Mouse (Mus musculus) heart, embryonic 10.5 days (tissue): ENCODE measurements at regions not wholly inside any gene's neighbourhood (a gene's known extent, or its start where the extent isn't known, plus 50 kb on each side); places are given as distances from the start of the nearest gene placed in this dataset.
A peak's percentile ranks its signal among the peaks of the same experiment; 100 is the strongest.

Source experiments
- DNase-seq: peaks from one replicate; pipeline ENCODE4 v3.0.0-alpha.2; 2017; ENCODE audit warnings: low spot score
- H3K27ac ChIP-seq: fragments of 300-500 bp; sonication (generic); 2 replicates; pipeline ENCODE4 v1.5.1; 2016; ENCODE audit warnings: mild to moderate bottlenecking
- H3K27me3 ChIP-seq: fragments of 300-500 bp; sonication (generic); 2 replicates; pipeline ENCODE4 v1.6.1; 2016; ENCODE audit warnings: mild to moderate bottlenecking; ENCODE audit not compliant: poor library complexity, insufficient read depth, severe bottlenecking
- H3K36me3 ChIP-seq: fragments of 300-500 bp; sonication (generic); 2 replicates; pipeline ENCODE4 v1.6.1; 2016; ENCODE audit warnings: mild to moderate bottlenecking, moderate library complexity
- H3K4me1 ChIP-seq: fragments of 300-500 bp; sonication (generic); 2 replicates; pipeline ENCODE4 v1.6.1; 2016; ENCODE audit warnings: mild to moderate bottlenecking
- H3K4me3 ChIP-seq: fragments of 300-500 bp; sonication (generic); 2 replicates; pipeline ENCODE4 v1.5.1; 2016; ENCODE audit warnings: mild to moderate bottlenecking, moderate library complexity
- H3K9me3 ChIP-seq: fragments of 300-500 bp; sonication (generic); 2 replicates; pipeline ENCODE4 v1.6.1; 2016; ENCODE audit warnings: mild to moderate bottlenecking, moderate library complexity
- WGBS: fragments of 180-500 bp; shearing (Covaris S2); methylation state at CpG from one replicate; pipeline ENCODE4 v1.1.7; 2016; 5-methylcytosine and 5-hydroxymethylcytosine counted together

- H3K9me3 ChIP-seq: no peaks in the 10 kb centered on the region
- no peaks in the 10 kb centered on the region for H3K36me3 ChIP-seq
- peak overlapping the region; percentile 91 for H3K27ac ChIP-seq
- peaks cover 64% of the 10 kb centered on the region for H3K4me1 ChIP-seq
- no peak for DNase-seq
- H3K4me3 ChIP-seq: peak overlapping the region; percentile 15
- WGBS: 6% methylated on average over 11 of the region's 11 CpGs
- H3K27me3 ChIP-seq: no peaks in the 10 kb centered on the region
Observed at GRCm38 (mm10) chr14:76622634-76623291, 66.1 kb upstream of the Serp2 start.

- H3K36me3 ChIP-seq: no peaks in the 10 kb centered on the region
- H3K4me1 ChIP-seq: peaks cover 69% of the 10 kb centered on the region
- H3K27me3 ChIP-seq: no peaks in the 10 kb centered on the region
- no peaks in the 10 kb centered on the region for H3K9me3 ChIP-seq
- no peak overlapping the region for H3K27ac ChIP-seq
- H3K4me3 ChIP-seq: no peak overlapping the region
- no peak for DNase-seq
- WGBS: 89% methylated on average over 7 of the region's 7 CpGs
Observed at GRCm38 (mm10) chr14:76619038-76619409, 62.3 kb upstream of the Serp2 start.

- H3K27me3 ChIP-seq: no peaks in the 10 kb centered on the region
- H3K36me3 ChIP-seq: no peaks in the 10 kb centered on the region
- H3K4me3 ChIP-seq: no peak overlapping the region
- 74% methylated on average over 14 of the region's 14 CpGs for WGBS
- no peaks in the 10 kb centered on the region for H3K9me3 ChIP-seq
- H3K4me1 ChIP-seq: peaks cover 63% of the 10 kb centered on the region
- no peak for DNase-seq
- no peak overlapping the region for H3K27ac ChIP-seq
Observed at GRCm38 (mm10) chr14:76618331-76619037, 61.8 kb upstream of the Serp2 start.

GRCm38 (mm10) chr14:76617889-76618288 lies 61.2 kb upstream of the Serp2 start:
- Histone ChIP-seq H3K9me3 (no peaks in the 10 kb centered on the region), H3K36me3 (no peaks in the 10 kb centered on the region), H3K27me3 (no peaks in the 10 kb centered on the region), H3K4me3 (no peak overlapping the region), H3K27ac (no peak overlapping the region), H3K4me1 (peaks cover 57% of the 10 kb centered on the region)
- no peak for DNase-seq
- WGBS: 89% methylated on average over 1 of the region's 1 CpGs

- H3K27ac ChIP-seq: no peak overlapping the region
- 76% methylated on average over 11 of the region's 11 CpGs for WGBS
- H3K9me3 ChIP-seq: no peaks in the 10 kb centered on the region
- peaks cover 53% of the 10 kb centered on the region for H3K4me1 ChIP-seq
- no peaks in the 10 kb centered on the region for H3K27me3 ChIP-seq
- no peaks in the 10 kb centered on the region for H3K36me3 ChIP-seq
- DNase-seq: no peak
- H3K4me3 ChIP-seq: no peak overlapping the region
Observed at GRCm38 (mm10) chr14:76617447-76617846, 60.8 kb upstream of the Serp2 start.

DNA sequence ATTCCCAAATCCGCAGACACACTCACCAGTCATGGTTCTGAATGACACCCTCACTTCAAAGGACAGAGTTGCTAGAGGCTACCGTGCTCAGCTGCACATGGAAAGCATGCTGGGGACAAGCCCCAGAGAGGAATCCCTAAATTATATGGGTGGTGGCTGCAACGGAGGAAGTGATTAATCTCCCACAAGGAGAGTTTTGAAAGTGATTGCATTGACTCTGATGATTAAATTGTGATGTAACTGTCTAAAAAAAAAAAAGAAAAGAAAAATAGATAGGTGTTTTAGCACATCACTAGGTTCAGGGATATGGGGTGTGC lies 59.6 kb upstream of the Serp2 start:
- Histone ChIP-seq H3K4me3 (no peak overlapping the region), H3K27me3 (no peaks in the 10 kb centered on the region), H3K27ac (peak overlapping the region; percentile 26; the same call in 1 of the 2 replicates), H3K9me3 (no peaks in the 10 kb centered on the region), H3K36me3 (no peaks in the 10 kb centered on the region), H3K4me1 (peaks cover 48% of the 10 kb centered on the region)
- no peak for DNase-seq
- 44% methylated on average over 3 of the region's 3 CpGs for WGBS

DNA sequence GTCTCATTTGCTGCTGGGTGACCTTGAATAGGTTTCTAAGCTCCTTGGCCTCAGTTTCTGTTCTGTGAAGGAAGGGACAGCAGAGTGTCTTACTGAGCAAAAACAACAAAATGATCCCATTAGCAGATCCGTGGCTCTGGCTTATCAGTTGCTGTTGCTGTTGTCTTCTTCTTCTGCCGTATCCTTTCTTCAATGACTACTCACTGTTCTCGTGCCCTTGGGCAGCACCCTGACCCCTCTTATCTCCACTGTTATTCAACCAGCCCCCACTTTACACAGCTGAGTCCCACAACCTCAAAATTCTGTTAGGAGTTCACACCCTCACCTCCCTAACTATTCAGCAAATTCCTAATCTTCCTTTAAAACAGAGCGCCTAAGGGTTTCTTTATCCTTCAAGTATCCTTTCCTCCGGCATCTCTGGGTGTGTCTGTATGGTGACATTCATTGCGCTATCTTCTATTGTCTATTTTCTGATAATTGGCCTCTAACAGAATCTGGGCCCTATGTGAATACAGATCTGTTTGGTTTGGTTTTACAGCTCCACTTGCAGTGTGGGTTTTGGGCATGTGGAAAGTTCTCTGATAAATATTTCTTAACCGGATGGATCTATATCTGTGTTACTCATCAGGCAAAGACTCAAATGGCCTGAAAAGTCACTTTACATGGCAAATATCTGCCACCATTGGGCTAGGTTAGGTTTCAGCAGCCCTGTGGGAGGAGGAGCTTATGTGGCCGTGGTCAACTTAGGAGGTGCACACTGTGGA lies 59.1 kb upstream of the Serp2 start:
- no peak for DNase-seq
- 40% methylated on average over 8 of the region's 8 CpGs for WGBS
- Histone ChIP-seq H3K9me3 (no peaks in the 10 kb centered on the region), H3K27me3 (no peaks in the 10 kb centered on the region), H3K36me3 (no peaks in the 10 kb centered on the region), H3K27ac (peak overlapping the region; percentile 42; the same call in 1 of the 2 replicates), H3K4me1 (peaks cover 51% of the 10 kb centered on the region), H3K4me3 (no peak overlapping the region)

DNA sequence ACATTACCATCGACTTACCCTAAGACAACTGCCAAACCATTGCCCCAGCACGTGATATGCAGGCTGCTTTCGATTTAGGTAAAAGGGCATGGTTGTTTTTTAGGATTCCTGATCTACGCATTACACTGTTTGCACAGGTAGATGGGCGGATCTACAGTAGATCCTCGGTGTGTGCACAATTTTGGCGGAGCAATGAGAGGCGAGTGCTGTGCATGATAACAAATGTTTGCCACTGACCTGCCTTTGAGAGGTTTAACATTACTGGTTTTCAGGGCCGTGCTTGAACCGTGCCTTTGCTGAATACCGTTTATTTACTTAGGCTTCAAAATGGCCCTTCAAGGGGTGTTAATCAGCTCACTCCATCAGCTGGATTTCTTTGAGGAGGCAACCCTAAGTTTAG lies 58.5 kb upstream of the Serp2 start:
- H3K36me3 ChIP-seq: no peaks in the 10 kb centered on the region
- peak overlapping the region; percentile 42; the same call in 1 of the 2 replicates for H3K27ac ChIP-seq
- no peak overlapping the region for H3K4me3 ChIP-seq
- no peaks in the 10 kb centered on the region for H3K9me3 ChIP-seq
- 58% methylated on average over 11 of the region's 11 CpGs for WGBS
- H3K27me3 ChIP-seq: no peaks in the 10 kb centered on the region
- no peak for DNase-seq
- H3K4me1 ChIP-seq: peaks cover 52% of the 10 kb centered on the region

- DNase-seq: no peak
- peaks cover 54% of the 10 kb centered on the region for H3K4me1 ChIP-seq
- no peak overlapping the region for H3K4me3 ChIP-seq
- no peak overlapping the region for H3K27ac ChIP-seq
- H3K27me3 ChIP-seq: no peaks in the 10 kb centered on the region
- no peaks in the 10 kb centered on the region for H3K9me3 ChIP-seq
- 79% methylated on average over 5 of the region's 5 CpGs for WGBS
- no peaks in the 10 kb centered on the region for H3K36me3 ChIP-seq
Observed at GRCm38 (mm10) chr14:76614682-76615081, 58.0 kb upstream of the Serp2 start.

DNA sequence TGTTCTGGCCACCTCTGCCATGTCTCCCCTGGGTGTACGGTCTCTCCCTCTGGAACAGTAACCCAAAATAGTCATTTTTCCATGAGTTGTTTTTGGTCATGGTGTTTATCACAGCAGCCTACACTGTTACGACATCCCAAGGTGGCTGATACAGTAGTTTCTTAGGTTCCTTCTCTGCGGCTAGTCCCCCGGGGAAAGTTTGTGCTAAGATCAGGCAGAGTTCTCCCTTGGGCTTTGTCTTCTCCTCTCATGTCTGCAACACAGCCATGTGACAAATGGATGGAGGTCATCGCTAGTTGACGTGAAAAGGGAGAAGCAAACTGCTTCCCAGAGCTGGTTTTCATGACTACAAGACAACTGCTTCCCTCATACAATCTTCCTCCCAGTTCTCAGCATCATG lies 56.9 kb upstream of the Serp2 start:
- Histone ChIP-seq H3K4me1 (peaks cover 52% of the 10 kb centered on the region), H3K27ac (no peak overlapping the region; the same call in 1 of the 2 replicates), H3K27me3 (no peaks in the 10 kb centered on the region), H3K36me3 (no peaks in the 10 kb centered on the region), H3K9me3 (no peaks in the 10 kb centered on the region), H3K4me3 (no peak overlapping the region)
- 81% methylated on average over 6 of the region's 6 CpGs for WGBS
- DNase-seq: no peak

DNA sequence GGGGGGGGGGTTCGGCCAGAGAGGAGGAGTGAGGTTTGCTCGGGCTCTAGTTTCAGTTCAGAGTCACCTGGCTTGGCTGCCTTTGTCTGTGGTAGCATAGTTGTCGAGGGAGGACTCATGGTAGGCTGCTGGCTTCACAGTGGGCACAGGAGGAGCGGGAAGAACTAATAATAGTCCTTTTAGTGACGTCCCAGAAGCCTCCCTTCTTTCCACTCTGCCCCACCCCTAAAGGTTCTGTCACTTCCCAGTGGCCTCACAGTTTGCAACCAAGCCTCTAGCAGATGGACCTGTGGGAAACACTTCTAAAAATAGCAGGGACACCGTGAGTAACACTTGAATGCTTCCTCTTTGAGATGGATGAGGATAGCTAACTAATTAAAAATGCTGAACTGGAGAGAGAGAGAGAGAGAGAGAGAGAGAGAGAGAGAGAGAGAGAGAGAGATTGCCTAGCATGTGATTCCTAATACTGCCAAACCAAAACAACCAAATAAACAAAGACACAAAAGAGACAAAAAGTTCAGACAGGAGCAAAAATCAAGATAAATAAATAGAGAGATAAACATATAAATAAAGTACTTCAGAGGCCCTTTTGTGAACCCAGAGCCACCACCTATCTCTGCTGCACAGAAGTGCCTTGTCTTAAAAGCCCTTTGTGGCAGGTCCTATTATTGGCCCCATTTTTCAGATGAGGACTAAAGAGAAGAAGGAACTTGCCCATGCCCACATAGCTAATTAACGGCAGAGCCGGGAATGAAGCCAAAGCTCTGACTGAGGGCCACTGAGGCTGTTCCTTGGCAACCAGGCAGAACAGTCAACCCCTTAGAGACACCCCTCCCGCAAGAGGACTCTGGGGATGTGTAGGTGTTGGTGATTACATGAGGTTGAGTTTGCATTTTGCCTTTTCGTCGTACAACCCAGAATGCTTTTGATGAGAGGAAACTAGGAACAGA lies 54.0 kb upstream of the Serp2 start:
- Histone ChIP-seq H3K4me3 (no peak overlapping the region), H3K9me3 (no peaks in the 10 kb centered on the region), H3K27me3 (no peaks in the 10 kb centered on the region), H3K36me3 (no peaks in the 10 kb centered on the region), H3K4me1 (peaks cover 33% of the 10 kb centered on the region), H3K27ac (peak overlapping the region; percentile 79)
- 40% methylated on average over 11 of the region's 11 CpGs for WGBS
- DNase-seq: peak; percentile 80
